Mouse (Mus musculus) heart, embryonic 11.5 days (tissue): ENCODE data around the gene Ptpn13. TPM values are rescaled to one million over a fixed set of nuclear protein-coding genes. Genes with fewer than 3 reads are reported as not detected.

Source experiments
- ATAC-seq: fragments of 200-750 bp; cut with Nextera tagmentation; replicated peaks from 2 replicates; pipeline ENCODE4 v1.8.0; 2017; ENCODE audit warnings: moderate library complexity; ENCODE audit not compliant: insufficient number of reproducible peaks, low FRiP score, low TSS enrichment
- H3K27ac ChIP-seq: fragments of 300-500 bp; sonication (generic); 2 replicates; pipeline ENCODE4 v1.5.1; 2014; ENCODE audit warnings: mild to moderate bottlenecking, low read depth, low read length
- H3K27me3 ChIP-seq: fragments of 300-500 bp; sonication (generic); 2 replicates; pipeline ENCODE4 v1.6.1; 2014; ENCODE audit warnings: mild to moderate bottlenecking, low read length, mixed read lengths; ENCODE audit not compliant: control insufficient read depth, insufficient read depth
- H3K36me3 ChIP-seq: fragments of 300-500 bp; sonication (generic); 2 replicates; pipeline ENCODE4 v1.6.1; 2014; ENCODE audit warnings: mild to moderate bottlenecking, low read length, moderate library complexity, mixed read lengths; ENCODE audit not compliant: control insufficient read depth, insufficient read depth
- H3K4me1 ChIP-seq: fragments of 300-500 bp; sonication (generic); 2 replicates; pipeline ENCODE4 v1.6.1; 2014; ENCODE audit warnings: low read length; ENCODE audit not compliant: control insufficient read depth, insufficient read depth
- H3K4me2 ChIP-seq: fragments of 300-500 bp; sonication (generic); 2 replicates; pipeline ENCODE4 v1.6.1; 2014; ENCODE audit warnings: mild to moderate bottlenecking, moderate library complexity
- H3K4me3 ChIP-seq: fragments of 300-500 bp; sonication (generic); 2 replicates; pipeline ENCODE4 v1.5.1; 2014; ENCODE audit warnings: low read depth, low read length
- H3K9ac ChIP-seq: fragments of 300-500 bp; sonication (generic); 2 replicates; pipeline ENCODE4 v1.6.1; 2014; ENCODE audit warnings: mild to moderate bottlenecking, low read depth, low read length, moderate library complexity
- H3K9me3 ChIP-seq: fragments of 300-500 bp; sonication (generic); replicated peaks from 2 replicates; pipeline ENCODE4 v1.6.1; 2016; ENCODE audit warnings: low read length; ENCODE audit not compliant: control insufficient read depth
- WGBS: fragments of 180-500 bp; shearing (Covaris S2); extraction: QIAGEN DNeasy Blood & Tissue Kit; methylation state at CpG from one replicate; pipeline ENCODE4 v1.1.7; 2014; ENCODE audit not compliant: insufficient replicate concordance; 5-methylcytosine and 5-hydroxymethylcytosine counted together
- polyA plus RNA-seq: library from polyadenylated mRNA; unstranded; fragments of >200 nt; fragmentation: Nextera tagmentation; extraction: Ambion mirVana; gene quantifications from 2 replicates; pipeline ENCODE4 v1.2.1, GENCODE M21; 2014

Gene Ptpn13
- polyA plus RNA-seq, 1 experiment from 2014 or later, result 12.3 TPM

GRCm38 (mm10) chr5:103456794-103457193, 31.8 kb downstream of the Ptpn13 start:
- no peak overlapping the region for H3K27ac ChIP-seq
- ATAC-seq, result no peak
- no peaks in the 10 kb centered on the region; the same call in 1 of the 2 replicates for H3K9me3 ChIP-seq
- WGBS, result 81% methylated on average over 1 of the region's 1 CpGs
- no peaks in the 10 kb centered on the region for H3K27me3 ChIP-seq
- no peaks in the 10 kb centered on the region for H3K36me3 ChIP-seq
- no peak overlapping the region for H3K4me3 ChIP-seq
- no peak overlapping the region for H3K4me2 ChIP-seq
- peaks cover 5% of the 10 kb centered on the region; the same call in 1 of the 2 replicates for H3K4me1 ChIP-seq
- H3K9ac ChIP-seq, result no peak overlapping the region

GRCm38 (mm10) chr5:103458411-103458810, 33.4 kb downstream of the Ptpn13 start:
- no peak for ATAC-seq
- H3K27ac ChIP-seq, result no peak overlapping the region
- H3K4me3 ChIP-seq, result no peak overlapping the region
- H3K9ac ChIP-seq, result no peak overlapping the region
- peak overlapping the region; percentile 27; the same call in 1 of the 2 replicates for H3K4me2 ChIP-seq
- no peaks in the 10 kb centered on the region for H3K36me3 ChIP-seq
- H3K27me3 ChIP-seq, result no peaks in the 10 kb centered on the region
- no peaks in the 10 kb centered on the region for H3K9me3 ChIP-seq
- H3K4me1 ChIP-seq, result peaks cover 5% of the 10 kb centered on the region; the same call in 1 of the 2 replicates
- WGBS, result 36% methylated on average over 8 of the region's 8 CpGs

GRCm38 (mm10) chr5:103458959-103459675, 34.1 kb downstream of the Ptpn13 start:
- Histone ChIP-seq H3K27ac (no peak overlapping the region), H3K4me1 (peaks cover 5% of the 10 kb centered on the region; the same call in 1 of the 2 replicates), H3K9ac (no peak overlapping the region), H3K9me3 (no peaks in the 10 kb centered on the region), H3K4me2 (no peak overlapping the region), H3K4me3 (no peak overlapping the region), H3K36me3 (no peaks in the 10 kb centered on the region), H3K27me3 (no peaks in the 10 kb centered on the region)
- no peak for ATAC-seq
- 79% methylated on average over 8 of the region's 8 CpGs for WGBS

- H3K4me2 ChIP-seq, result no peak overlapping the region
- H3K9me3 ChIP-seq, result no peaks in the 10 kb centered on the region
- no peaks in the 10 kb centered on the region for H3K36me3 ChIP-seq
- H3K9ac ChIP-seq, result no peak overlapping the region
- H3K27me3 ChIP-seq, result no peaks in the 10 kb centered on the region
- ATAC-seq, result no peak
- no peak overlapping the region for H3K27ac ChIP-seq
- peaks cover 5% of the 10 kb centered on the region; the same call in 1 of the 2 replicates for H3K4me1 ChIP-seq
- no peak overlapping the region for H3K4me3 ChIP-seq
- 77% methylated on average over 6 of the region's 6 CpGs for WGBS
Observed at GRCm38 (mm10) chr5:103460903-103461302, 35.9 kb downstream of the Ptpn13 start.

- Histone ChIP-seq H3K36me3 (no peaks in the 10 kb centered on the region), H3K9ac (no peak overlapping the region), H3K27me3 (no peaks in the 10 kb centered on the region), H3K4me3 (no peak overlapping the region), H3K27ac (no peak overlapping the region), H3K4me1 (peaks cover 2% of the 10 kb centered on the region; the same call in 1 of the 2 replicates), H3K9me3 (no peaks in the 10 kb centered on the region), H3K4me2 (no peak overlapping the region)
- WGBS, result 88% methylated on average over 10 of the region's 10 CpGs
- no peak for ATAC-seq
Observed at GRCm38 (mm10) chr5:103463661-103464219, 38.7 kb downstream of the Ptpn13 start.

- WGBS, result 44% methylated on average over 4 of the region's 4 CpGs
- Histone ChIP-seq H3K4me2 (no peak overlapping the region), H3K36me3 (no peaks in the 10 kb centered on the region), H3K9me3 (no peaks in the 10 kb centered on the region), H3K9ac (no peak overlapping the region), H3K27me3 (no peaks in the 10 kb centered on the region), H3K4me3 (no peak overlapping the region), H3K27ac (no peak overlapping the region), H3K4me1 (no peaks in the 10 kb centered on the region)
- ATAC-seq, result no peak
Observed at GRCm38 (mm10) chr5:103464329-103464728, 39.3 kb downstream of the Ptpn13 start.

- Histone ChIP-seq H3K9me3 (no peaks in the 10 kb centered on the region), H3K27ac (no peak overlapping the region), H3K27me3 (no peaks in the 10 kb centered on the region), H3K36me3 (no peaks in the 10 kb centered on the region), H3K4me3 (no peak overlapping the region), H3K4me2 (no peak overlapping the region), H3K9ac (no peak overlapping the region), H3K4me1 (no peaks in the 10 kb centered on the region)
- no peak for ATAC-seq
- 77% methylated on average over 10 of the region's 10 CpGs for WGBS
Observed at GRCm38 (mm10) chr5:103464771-103465170, 39.8 kb downstream of the Ptpn13 start.

- no peaks in the 10 kb centered on the region for H3K9me3 ChIP-seq
- H3K4me1 ChIP-seq, result no peaks in the 10 kb centered on the region
- no peaks in the 10 kb centered on the region for H3K27me3 ChIP-seq
- H3K4me2 ChIP-seq, result no peak overlapping the region
- H3K9ac ChIP-seq, result no peak overlapping the region
- ATAC-seq, result no peak
- no peak overlapping the region for H3K4me3 ChIP-seq
- no peaks in the 10 kb centered on the region for H3K36me3 ChIP-seq
- WGBS, result 79% methylated on average over 5 of the region's 5 CpGs
- no peak overlapping the region for H3K27ac ChIP-seq
Observed at GRCm38 (mm10) chr5:103472670-103473069, 47.7 kb downstream of the Ptpn13 start.
